Mouse (Mus musculus): ENCODE data around the gene Gale.

DNA sequence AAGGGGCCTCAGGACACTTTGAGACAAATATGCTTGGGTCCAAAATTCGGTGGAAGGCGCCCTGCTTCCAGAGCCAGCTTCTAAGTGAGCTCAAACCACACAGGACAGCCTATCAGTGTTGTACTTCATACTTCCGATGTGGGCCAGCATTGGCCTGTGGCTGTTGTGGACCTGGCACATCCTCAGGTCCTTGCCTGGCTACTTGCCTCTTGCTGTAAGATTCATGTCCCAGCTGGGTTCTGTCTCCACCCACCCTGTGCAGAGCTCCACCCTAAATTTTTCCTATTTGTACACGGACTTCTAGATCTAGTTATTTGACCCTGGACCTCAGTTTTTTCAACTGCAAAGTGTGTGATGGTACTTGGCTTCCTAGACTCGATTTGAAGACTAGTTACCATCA is 28.0 kb upstream of the Gale start:
- TF ChIP-seq CTCF (IDR thresholded peaks at IDR 0.05; ENCODE audit: low read depth) (no peak), EP300 (IDR thresholded peaks at IDR 0.05; ENCODE audit: low read depth) (no peak)
